Mouse (Mus musculus): Measurements from ENCODE around the gene Cnn1.

The Cnn1 gene

GRCm38 (mm10) chr9:22076223-22076622 lies 22.8 kb upstream of the Cnn1 start:
- DNase-seq = no peak

- DNase-seq = no peak
Observed at GRCm38 (mm10) chr9:22084667-22085021, 14.4 kb upstream of the Cnn1 start.

GRCm38 (mm10) chr9:22085022-22085834 lies 13.8 kb upstream of the Cnn1 start, which contains the start of gene Ecsit:
TSS of gene Ecsit (minus strand) at chr9:22085438.
- peak; percentile 95 for DNase-seq

- DNase-seq = no peak
Observed at GRCm38 (mm10) chr9:22086012-22086411, 13.0 kb upstream of the Cnn1 start.

- no peak for DNase-seq
Observed at GRCm38 (mm10) chr9:22087034-22087618, 11.9 kb upstream of the Cnn1 start.

GRCm38 (mm10) chr9:22089281-22089680 lies 9.7 kb upstream of the Cnn1 start:
- DNase-seq = no peak

GRCm38 (mm10) chr9:22089986-22090385 lies 9.0 kb upstream of the Cnn1 start:
- DNase-seq = no peak

- no peak for DNase-seq
Observed at GRCm38 (mm10) chr9:22092746-22093145, 6.3 kb upstream of the Cnn1 start.

- peak; percentile 88 to 91 for DNase-seq
Observed at GRCm38 (mm10) chr9:22095854-22096307, 3.1 kb upstream of the Cnn1 start.

GRCm38 (mm10) chr9:22099922-22100321 lies 906 bp downstream of the Cnn1 start:
- DNase-seq = no peak

GRCm38 (mm10) chr9:22108194-22108593 lies 9.2 kb downstream of the Cnn1 start:
- DNase-seq = no peak

GRCm38 (mm10) chr9:22115635-22116034 lies 16.6 kb downstream of the Cnn1 start:
- DNase-seq = no peak

- no peak for DNase-seq
Observed at GRCm38 (mm10) chr9:22116086-22116485, 17.1 kb downstream of the Cnn1 start.

GRCm38 (mm10) chr9:22116740-22117426 lies 17.9 kb downstream of the Cnn1 start, which contains the start of gene Elof1:
TSS of gene Elof1 (minus strand) at chr9:22117172.
- DNase-seq = peak; percentile 94

GRCm38 (mm10) chr9:22117754-22118456 lies 18.9 kb downstream of the Cnn1 start:
- DNase-seq = peak in 1 of 2 experiments; percentile 72

GRCm38 (mm10) chr9:22119543-22119942 lies 20.5 kb downstream of the Cnn1 start:
- DNase-seq = no peak

GRCm38 (mm10) chr9:22121545-22121944 lies 22.5 kb downstream of the Cnn1 start:
- DNase-seq = no peak

- DNase-seq = no peak
Observed at GRCm38 (mm10) chr9:22122005-22122404, 23.0 kb downstream of the Cnn1 start.

- no peak for DNase-seq
Observed at GRCm38 (mm10) chr9:22123069-22123609, 24.1 kb downstream of the Cnn1 start.

- no peak for DNase-seq
Observed at GRCm38 (mm10) chr9:22124169-22124568, 25.2 kb downstream of the Cnn1 start.

GRCm38 (mm10) chr9:22125246-22126027 lies 26.4 kb downstream of the Cnn1 start:
- peak in 1 of 2 experiments; percentile 50 for DNase-seq

All from lung, postnatal 4 days (tissue).